Mouse (Mus musculus) urinary bladder, postnatal 4 days (tissue): Measurements from ENCODE around the gene Ovgp1.
"Not testable (repeated sequence)": the region's sequence is repeated elsewhere in the genome, so short reads cannot be mapped to it uniquely, and the experiment has no call there.

ENCODE experiments used
- DNase-seq, 2 experiments: peaks; one replicate each; pipeline ENCODE4 v3.0.0; 2021 to 2022; ENCODE audit warnings: low spot score in 2 of 2

Ovgp1 gene

GRCm38 (mm10) chr3:105973411-105973810 is at the start of gene Ovgp1:
Gene Ovgp1 (plus strand): TSS chr3:105973711.
- DNase-seq: no peak

- peak in 1 of 2 experiments; percentile 30 for DNase-seq
These were observed 48.9 kb upstream of the Ovgp1 start for GRCm38 (mm10) chr3:105924616-105925015.

- DNase-seq: peak in 1 of 2 experiments; percentile 56
These were observed 45.8 kb upstream of the Ovgp1 start for GRCm38 (mm10) chr3:105927561-105928194.

- DNase-seq: no peak
These were observed 45.3 kb upstream of the Ovgp1 start for GRCm38 (mm10) chr3:105928195-105928569.

GRCm38 (mm10) chr3:105928781-105929180 is 44.7 kb upstream of the Ovgp1 start:
- no peak for DNase-seq

GRCm38 (mm10) chr3:105929821-105930220 is 43.7 kb upstream of the Ovgp1 start:
- DNase-seq: no peak

- no peak for DNase-seq
These were observed 42.4 kb upstream of the Ovgp1 start for GRCm38 (mm10) chr3:105931095-105931494.

- no peak for DNase-seq
These were observed 41.1 kb upstream of the Ovgp1 start, which contains the start of gene I830077J02Rik for GRCm38 (mm10) chr3:105932240-105933071. Gene I830077J02Rik (minus strand): TSS chr3:105932664.

GRCm38 (mm10) chr3:105933926-105934325 is 39.6 kb upstream of the Ovgp1 start:
- no peak for DNase-seq

- no peak for DNase-seq
These were observed 38.5 kb upstream of the Ovgp1 start for GRCm38 (mm10) chr3:105935033-105935432.

GRCm38 (mm10) chr3:105936111-105936510 is 37.4 kb upstream of the Ovgp1 start:
- no peak for DNase-seq

- DNase-seq: no peak
These were observed 22.2 kb upstream of the Ovgp1 start for GRCm38 (mm10) chr3:105951348-105951747.

GRCm38 (mm10) chr3:105957235-105957634 is 16.3 kb upstream of the Ovgp1 start:
- no peak for DNase-seq

- no peak for DNase-seq
These were observed 15.3 kb upstream of the Ovgp1 start for GRCm38 (mm10) chr3:105958204-105958603.

- DNase-seq: peak; percentile 93 to 97
These were observed 14.4 kb upstream of the Ovgp1 start, which contains the start of gene Wdr77 for GRCm38 (mm10) chr3:105958974-105959580. Gene Wdr77 (plus strand): TSS chr3:105959369.

GRCm38 (mm10) chr3:105959585-105959984 is 13.9 kb upstream of the Ovgp1 start:
- no peak for DNase-seq

GRCm38 (mm10) chr3:105959999-105960398 is 13.5 kb upstream of the Ovgp1 start, which contains the start of gene Atp5f1:
Gene Atp5f1 (minus strand): TSS chr3:105960099.
- no peak for DNase-seq

GRCm38 (mm10) chr3:105960700-105961099 is 12.8 kb upstream of the Ovgp1 start:
- DNase-seq: no peak

GRCm38 (mm10) chr3:105971831-105972446 is 1.6 kb upstream of the Ovgp1 start:
- no peak for DNase-seq

GRCm38 (mm10) chr3:105974174-105974573 is 663 bp downstream of the Ovgp1 start:
- no peak for DNase-seq

GRCm38 (mm10) chr3:105989611-105990010 is 16.1 kb downstream of the Ovgp1 start:
- DNase-seq: not testable (repeated sequence)
